Mouse (Mus musculus) layer of hippocampus, adult 8-10 months (tissue): ENCODE results near the gene Elp4. TPM values are rescaled to one million over a fixed set of nuclear protein-coding genes. Genes with fewer than 3 reads are reported as not detected.

Source experiments
- DNase-seq, 2 experiments: peaks; one replicate each; pipeline ENCODE4 v3.0.0; 2022; ENCODE audit warnings: low spot score in 2 of 2
- total RNA-seq, 4 experiments: library from RNA; stranded (reverse); gene quantifications; 2 replicates each; pipeline ENCODE4 v1.2.4; 2022

Gene Elp4
- total RNA-seq, 4 experiments from 2014 or later, result 16.9 to 28.2 (median 20.9) TPM

DNA sequence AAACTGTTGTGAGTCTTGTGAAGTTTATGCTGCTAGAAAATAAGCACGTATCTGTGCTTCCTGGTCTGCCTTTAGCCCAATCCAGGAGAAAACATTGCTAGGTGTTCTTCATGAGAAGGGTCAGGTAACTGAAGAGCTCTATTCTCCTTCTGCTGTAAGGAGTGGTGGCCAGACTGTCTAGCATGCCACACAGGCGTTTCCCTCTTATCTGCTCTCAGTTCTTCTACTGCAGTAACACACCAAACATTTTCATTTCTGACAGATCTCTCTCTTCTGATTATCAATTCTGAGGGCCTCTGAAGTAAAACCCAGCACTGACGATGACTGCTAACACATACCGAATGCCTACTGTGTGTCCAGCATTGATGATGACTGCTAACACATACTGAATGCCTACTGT lies 98.3 kb downstream of the Elp4 start:
- no peak for DNase-seq

- DNase-seq, result no peak
Observed at GRCm38 (mm10) chr2:105805210-105805609, 99.2 kb downstream of the Elp4 start.

DNA sequence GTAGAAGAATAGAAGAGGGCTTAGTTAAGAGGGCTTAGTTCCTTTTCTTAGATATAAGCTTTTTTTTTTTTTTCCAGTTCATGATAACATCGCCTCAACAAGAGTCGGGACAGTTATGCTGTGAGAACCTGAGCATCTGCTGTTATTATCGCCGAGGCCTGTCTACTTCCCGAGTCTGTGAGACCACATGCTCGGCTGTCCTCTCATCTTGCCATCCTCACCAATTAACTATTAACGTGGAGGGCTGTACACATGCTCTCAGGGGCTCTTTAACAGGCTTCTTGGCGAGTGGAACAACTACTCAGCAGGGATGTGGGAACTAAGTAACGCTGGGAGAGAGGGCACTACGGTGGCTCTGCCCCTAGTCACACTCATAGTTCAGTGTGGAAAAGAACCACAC lies 99.9 kb downstream of the Elp4 start:
- DNase-seq, result no peak

DNA sequence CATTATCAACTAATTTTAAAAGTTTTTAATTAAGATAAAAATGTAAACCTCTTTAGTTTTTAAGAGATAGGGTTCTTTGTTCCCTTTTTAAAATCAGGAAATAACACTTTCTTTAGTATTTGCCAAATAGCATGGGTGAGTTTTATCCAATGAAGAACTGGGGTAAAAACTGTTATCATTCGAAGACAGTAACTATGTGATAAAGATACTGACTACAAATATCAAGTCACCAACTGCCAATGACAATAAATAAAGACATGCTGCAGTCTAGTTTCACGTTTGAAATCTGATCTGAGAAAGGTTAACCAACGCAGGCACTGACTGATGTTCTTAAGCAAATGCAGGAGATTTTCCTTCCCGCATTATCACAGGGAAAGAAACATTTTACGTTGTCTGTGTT lies 100.9 kb downstream of the Elp4 start:
- no peak for DNase-seq

- DNase-seq, result no peak
Observed at GRCm38 (mm10) chr2:105802902-105803301, 101.5 kb downstream of the Elp4 start.

GRCm38 (mm10) chr2:105801536-105801935 lies 102.8 kb downstream of the Elp4 start:
- DNase-seq, result no peak

DNA sequence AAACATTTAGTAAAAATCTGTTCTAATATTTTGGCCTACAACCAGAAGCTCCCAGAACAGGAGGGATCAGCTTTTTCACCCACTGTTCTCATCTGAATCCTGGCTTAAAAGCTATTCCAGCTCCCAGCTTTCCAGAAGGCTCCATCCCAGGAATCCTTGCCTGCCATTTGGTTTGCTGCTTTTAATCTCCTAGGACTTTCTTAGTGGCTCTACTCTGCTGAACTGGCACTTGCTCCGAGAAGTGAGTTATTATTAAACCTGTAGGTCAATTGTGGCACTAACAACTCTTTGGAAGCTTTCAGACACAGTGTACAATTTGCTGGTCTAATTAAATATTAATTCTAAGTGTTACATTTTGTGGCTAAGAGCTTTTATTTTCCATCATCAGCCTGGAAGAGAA lies 103.7 kb downstream of the Elp4 start:
- DNase-seq, result peak; percentile 9 to 27

- DNase-seq, result no peak
Observed at GRCm38 (mm10) chr2:105799840-105800239, 104.5 kb downstream of the Elp4 start.

DNA sequence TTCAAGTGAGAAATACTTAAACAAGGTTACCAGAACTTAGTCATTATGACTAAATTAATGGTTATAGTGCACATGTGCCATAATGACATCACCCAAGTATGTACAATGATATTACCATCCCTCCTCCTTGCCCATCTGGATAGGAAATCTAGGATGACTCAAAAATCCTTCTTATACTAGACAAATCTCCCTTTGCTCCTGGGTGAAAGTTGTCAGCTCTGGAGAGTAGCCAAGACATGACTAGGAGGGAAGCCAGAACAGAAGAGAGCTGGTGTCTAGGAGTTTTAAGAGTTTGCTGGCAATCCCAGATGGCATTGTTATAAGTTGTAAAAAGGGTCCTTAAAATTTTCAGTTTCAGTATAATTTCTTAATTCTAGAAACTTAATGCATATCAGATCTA lies 106.5 kb downstream of the Elp4 start:
- DNase-seq, result peak in 1 of 2 experiments; percentile 10

DNA sequence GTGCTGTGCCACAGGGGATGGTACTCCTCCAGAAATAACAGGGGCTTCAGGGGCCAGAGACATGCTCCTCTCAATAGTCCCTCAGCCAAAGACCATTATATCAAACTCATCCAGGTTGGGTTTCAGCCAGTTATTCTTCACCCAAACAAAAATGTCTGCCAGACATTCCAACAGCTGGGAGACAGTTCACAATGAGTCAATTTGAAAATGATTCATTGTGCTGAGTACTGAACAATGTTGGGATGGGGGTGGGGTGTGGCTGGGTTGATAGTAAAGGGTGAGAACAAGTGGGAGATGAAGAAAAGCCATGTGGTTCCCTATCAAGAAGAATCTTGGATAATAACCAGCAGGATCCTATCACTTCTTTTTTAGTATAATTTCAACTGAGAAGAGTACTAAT lies 108.3 kb downstream of the Elp4 start:
- DNase-seq, result no peak

- DNase-seq, result no peak
Observed at GRCm38 (mm10) chr2:105792339-105793120, 111.8 kb downstream of the Elp4 start.

GRCm38 (mm10) chr2:105789936-105790335 lies 114.4 kb downstream of the Elp4 start:
- DNase-seq, result no peak

- DNase-seq, result no peak
Observed at GRCm38 (mm10) chr2:105787726-105788125, 116.6 kb downstream of the Elp4 start.

- DNase-seq, result no peak
Observed at GRCm38 (mm10) chr2:105786986-105787385, 117.4 kb downstream of the Elp4 start.

DNA sequence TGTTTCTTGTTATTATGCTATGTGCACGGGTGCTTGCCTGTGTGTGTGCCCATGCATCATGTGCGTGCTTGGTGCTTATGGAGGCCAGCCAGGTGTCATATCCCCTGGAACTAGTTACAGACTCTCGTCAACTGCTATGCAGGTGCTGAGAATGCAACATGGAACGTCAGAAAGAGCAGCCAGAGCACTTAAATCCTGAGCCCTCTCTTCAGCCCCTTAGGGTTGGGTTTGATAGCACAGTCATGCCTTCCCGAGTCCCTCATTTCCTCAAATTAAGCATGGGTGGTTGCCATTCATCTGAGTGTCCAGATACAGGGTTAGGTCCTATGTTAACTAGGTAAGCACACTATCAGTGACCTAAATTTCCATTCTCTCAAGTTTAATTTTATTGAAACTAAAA lies 121.5 kb downstream of the Elp4 start:
- DNase-seq, result no peak

DNA sequence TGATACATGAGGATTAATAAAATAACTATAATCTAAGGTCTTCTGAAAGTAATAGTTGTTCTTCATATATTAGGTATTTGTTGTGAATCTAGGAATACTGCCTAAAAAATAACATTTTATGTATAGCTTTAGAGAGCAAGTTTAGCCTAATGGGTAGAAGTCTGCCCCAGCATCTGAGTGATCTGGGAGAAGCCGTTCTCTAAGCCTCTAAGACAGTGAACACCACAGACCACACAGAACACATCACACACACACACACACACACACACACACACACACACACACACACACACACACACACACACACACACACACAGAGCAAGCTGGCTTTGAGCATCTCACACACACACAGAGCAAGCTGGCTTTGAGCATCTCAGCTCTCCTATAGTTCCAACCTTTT lies 123.6 kb downstream of the Elp4 start:
- no peak for DNase-seq

DNA sequence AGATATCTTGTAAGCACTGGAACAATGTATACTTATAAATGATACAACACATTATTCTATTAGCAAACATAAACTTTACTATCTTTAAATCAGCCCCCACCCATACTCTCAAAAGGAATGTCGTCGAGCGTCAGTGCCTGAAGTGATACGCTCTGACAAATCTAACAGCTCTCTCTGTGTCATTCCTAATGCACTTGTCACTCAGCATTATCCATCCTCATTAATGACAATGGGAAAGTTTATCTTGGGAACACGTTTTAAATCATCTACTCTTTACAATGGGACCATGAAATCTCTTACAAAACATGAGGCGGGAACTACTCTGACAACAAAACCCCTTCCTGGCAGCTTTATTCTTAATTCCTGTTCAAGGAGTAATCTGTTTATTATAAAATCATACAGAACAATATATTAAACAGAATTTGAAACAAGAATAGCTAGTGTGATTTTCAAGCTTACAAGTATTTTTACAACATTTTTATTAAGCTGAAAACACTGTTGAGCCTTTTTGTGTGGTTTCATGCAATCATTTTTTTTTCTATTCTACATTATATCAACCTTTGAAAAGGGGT lies 125.0 kb downstream of the Elp4 start:
- DNase-seq, result no peak

DNA sequence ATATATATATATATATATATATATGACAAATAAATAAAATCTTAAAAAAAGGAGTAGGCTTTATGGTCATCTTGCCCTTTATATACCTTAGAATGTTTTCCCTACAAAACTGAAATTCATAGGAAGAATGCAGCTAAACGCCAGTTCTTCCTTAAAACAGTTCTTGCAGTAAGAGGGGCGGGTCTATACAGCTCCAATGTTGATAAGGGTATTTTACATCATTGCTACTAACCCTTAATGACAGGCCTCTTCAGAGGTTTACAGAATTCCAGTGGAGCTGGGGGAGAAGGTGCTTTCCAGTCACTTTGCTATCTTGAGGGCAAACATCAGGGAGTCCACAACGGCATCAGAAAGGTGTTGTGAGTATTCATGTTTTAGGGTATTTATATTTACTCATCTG lies 133.1 kb downstream of the Elp4 start:
- no peak for DNase-seq

- no peak for DNase-seq
Observed at GRCm38 (mm10) chr2:105769747-105770328, 134.5 kb downstream of the Elp4 start.

DNA sequence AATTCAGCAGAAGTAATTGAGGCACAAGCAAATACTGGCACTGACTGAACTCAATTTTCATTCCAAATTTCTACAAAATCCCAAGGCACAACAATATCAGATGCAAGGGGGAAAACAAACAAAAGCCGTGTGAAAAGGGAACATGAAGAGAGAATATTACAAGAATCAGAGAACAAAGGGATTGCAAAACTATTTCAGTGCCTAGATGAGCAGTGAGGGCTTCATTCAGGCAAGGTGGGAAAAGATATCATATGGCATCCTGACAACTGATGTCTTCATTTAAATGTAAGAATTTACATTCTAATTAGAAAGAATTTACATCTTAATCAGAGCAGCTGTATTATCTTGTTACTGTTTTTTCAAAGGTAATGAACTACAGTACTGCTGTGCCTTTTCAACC lies 150.9 kb downstream of the Elp4 start:
- no peak for DNase-seq

GRCm38 (mm10) chr2:105749111-105749510 lies 155.3 kb downstream of the Elp4 start:
- DNase-seq, result no peak

- no peak for DNase-seq
Observed at GRCm38 (mm10) chr2:105746896-105747295, 157.5 kb downstream of the Elp4 start.

- DNase-seq, result no peak
Observed at GRCm38 (mm10) chr2:105736166-105736565, 168.2 kb downstream of the Elp4 start.
